Comparison of ENCODE assay signal across 28 mouse cellular contexts in genomic region chr10:84871921-84872320, GRCm38 (mm10). TPM values are rescaled to one million over a fixed set of nuclear protein-coding genes. Genes with fewer than 3 reads are reported as not detected.
DNase-seq lines count a peak whose midpoint lies in the region; ATAC-seq lines count a peak whose summit lies in the region.
"Had no signal": no experiment of that assay in that cellular context is flagged by ENCODE, and none has a peak within 500 bp of the region (broad histone marks: within the 10 kb centered on the region; RNA-seq: fewer than 3 reads in every experiment).

No protein-coding gene starts in this region.

- H3K4me3 ChIP-seq in forebrain, embryonic 12.5 days (replicated peaks), result no peak overlapping the region
- H3K4me3 ChIP-seq in forebrain, embryonic 14.5 days (ENCODE audit: low read depth, low read length), result no peak overlapping the region
- H3K4me3 ChIP-seq in midbrain, embryonic 10.5 days, result no peak overlapping the region
- no peak overlapping the region for H3K4me3 ChIP-seq in midbrain, embryonic 15.5 days
- H3K4me3 ChIP-seq: embryonic facial prominence, embryonic 12.5 days; embryonic facial prominence, embryonic 15.5 days; gastrocnemius, adult 2 months; heart, embryonic 12.5 days; heart, embryonic 15.5 days had no signal

- peak overlapping the region; percentile 32; the same call in 1 of the 2 replicates for H3K4me2 ChIP-seq in forebrain, embryonic 12.5 days
- H3K4me2 ChIP-seq in forebrain, embryonic 14.5 days (ENCODE audit: low read length), result no peak overlapping the region
- H3K4me2 ChIP-seq in midbrain, embryonic 15.5 days, result no peak overlapping the region
- H3K4me2 ChIP-seq: embryonic facial prominence, embryonic 12.5 days; embryonic facial prominence, embryonic 15.5 days; heart, embryonic 12.5 days; heart, embryonic 15.5 days had no signal

- 56% methylated on average over 4 of the region's 4 CpGs for WGBS in forebrain, embryonic 12.5 days
- 51% methylated on average over 4 of the region's 4 CpGs for WGBS in forebrain, embryonic 14.5 days
- WGBS in midbrain, embryonic 10.5 days, result 83% methylated on average over 4 of the region's 4 CpGs
- WGBS in midbrain, embryonic 15.5 days, result 69% methylated on average over 4 of the region's 4 CpGs

- no peak for ATAC-seq in forebrain, embryonic 12.5 days (ENCODE audit: low FRiP score)
- no peak for ATAC-seq in forebrain, embryonic 14.5 days
- ATAC-seq in midbrain, embryonic 15.5 days (replicated peaks), result no peak
- ATAC-seq: activated CD4-positive, CD25-positive, alpha-beta regulatory T cell, adult 4 months; inflammation-experienced regulatory T-cells, adult 6 months; intestine, embryonic 16.5 days had no signal

- peaks cover 24% of the 10 kb centered on the region for H3K36me3 ChIP-seq in forebrain, embryonic 12.5 days (replicated peaks)
- no peaks in the 10 kb centered on the region for H3K36me3 ChIP-seq in forebrain, embryonic 14.5 days (ENCODE audit: control insufficient read depth, insufficient read depth, low read length)
- peaks cover 98% of the 10 kb centered on the region for H3K36me3 ChIP-seq in midbrain, embryonic 10.5 days
- H3K36me3 ChIP-seq in midbrain, embryonic 15.5 days (replicated peaks), result no peaks in the 10 kb centered on the region
- H3K36me3 ChIP-seq: embryonic facial prominence, embryonic 12.5 days; embryonic facial prominence, embryonic 15.5 days; heart, embryonic 12.5 days; heart, embryonic 15.5 days had no signal

- no peaks in the 10 kb centered on the region for H3K9me3 ChIP-seq in forebrain, embryonic 12.5 days
- no peaks in the 10 kb centered on the region for H3K9me3 ChIP-seq in forebrain, embryonic 14.5 days (replicated peaks; ENCODE audit: control insufficient read depth, low read length)
- H3K9me3 ChIP-seq in midbrain, embryonic 10.5 days (replicated peaks), result no peaks in the 10 kb centered on the region
- H3K9me3 ChIP-seq in midbrain, embryonic 15.5 days, result no peaks in the 10 kb centered on the region
- H3K9me3 ChIP-seq: embryonic facial prominence, embryonic 12.5 days; embryonic facial prominence, embryonic 15.5 days; heart, embryonic 12.5 days; heart, embryonic 15.5 days had no signal

- H3K4me1 ChIP-seq in forebrain, embryonic 12.5 days, result peaks cover 12% of the 10 kb centered on the region
- peaks cover 6% of the 10 kb centered on the region; the same call in 1 of the 2 replicates for H3K4me1 ChIP-seq in forebrain, embryonic 14.5 days (ENCODE audit: control insufficient read depth, insufficient read depth, low read length)
- H3K4me1 ChIP-seq in midbrain, embryonic 10.5 days, result peaks cover 15% of the 10 kb centered on the region
- peaks cover 5% of the 10 kb centered on the region; the same call in 1 of the 2 replicates for H3K4me1 ChIP-seq in midbrain, embryonic 15.5 days
- H3K4me1 ChIP-seq: embryonic facial prominence, embryonic 12.5 days; embryonic facial prominence, embryonic 15.5 days; heart, embryonic 12.5 days; heart, embryonic 15.5 days had no signal

- no peak overlapping the region for H3K9ac ChIP-seq in forebrain, embryonic 12.5 days
- H3K9ac ChIP-seq in forebrain, embryonic 14.5 days (ENCODE audit: low read length), result no peak overlapping the region
- no peak overlapping the region for H3K9ac ChIP-seq in midbrain, embryonic 15.5 days
- H3K9ac ChIP-seq: embryonic facial prominence, embryonic 12.5 days; embryonic facial prominence, embryonic 15.5 days; forebrain, postnatal 0 days; heart, embryonic 12.5 days; heart, embryonic 15.5 days; hindbrain, embryonic 14.5 days had no signal

- DNase-seq in adrenal gland, adult 2 months, result peak; percentile 48
- no peak for DNase-seq in adrenal gland, postnatal 4 days (ENCODE audit: low spot score in 2 of 2)
- peak; percentile 20 to 40 for DNase-seq in adrenal gland, postnatal 36 days
- DNase-seq in adrenal gland, postnatal 25 days, result no peak
- no peak for DNase-seq in forebrain, embryonic 14.5 days (ENCODE audit: low spot score)
- no peak for DNase-seq in midbrain, embryonic 10.5 days (ENCODE audit: low spot score)
- DNase-seq: cerebellum, adult 11 months; cerebellum, adult 2 months; cerebellum, adult 9-11 months; cerebellum, postnatal 25 days; forebrain, postnatal 0 days; gastrocnemius, adult 2 months; gastrocnemius, postnatal 14 days; heart, adult 18-20 months; heart, postnatal 10 days; heart, postnatal 4 days; kidney, adult 18-20 months had no signal

- peaks cover 46% of the 10 kb centered on the region for H3K27me3 ChIP-seq in forebrain, embryonic 12.5 days
- no peaks in the 10 kb centered on the region for H3K27me3 ChIP-seq in forebrain, embryonic 14.5 days (replicated peaks; ENCODE audit: control insufficient read depth, insufficient read depth, low read length)
- no peaks in the 10 kb centered on the region for H3K27me3 ChIP-seq in midbrain, embryonic 10.5 days (ENCODE audit: low read depth, poor library complexity, severe bottlenecking)
- no peaks in the 10 kb centered on the region for H3K27me3 ChIP-seq in midbrain, embryonic 15.5 days (replicated peaks)
- H3K27me3 ChIP-seq: embryonic facial prominence, embryonic 12.5 days; embryonic facial prominence, embryonic 15.5 days had no signal

- H3K27ac ChIP-seq in forebrain, embryonic 12.5 days, result no peak overlapping the region
- H3K27ac ChIP-seq in forebrain, embryonic 14.5 days (ENCODE audit: low read depth, low read length), result no peak overlapping the region
- peak overlapping the region; percentile 4 for H3K27ac ChIP-seq in midbrain, embryonic 10.5 days (replicated peaks)
- H3K27ac ChIP-seq in midbrain, embryonic 15.5 days, result no peak overlapping the region
- H3K27ac ChIP-seq: embryonic facial prominence, embryonic 12.5 days; embryonic facial prominence, embryonic 15.5 days; gastrocnemius, adult 2 months; heart, embryonic 15.5 days; hindbrain, postnatal 0 days had no signal

RNA-seq across cellular contexts. Expression of gene Ric8b, which starts 45.5 kb away (rescaled TPM):
- total RNA-seq in adrenal gland, adult 2 months (2021), result 10 to 100 TPM; 35.8 to 36.2 TPM
- polyA plus RNA-seq in adrenal gland, adult 2 months (2012; rRNA removed), result 6.7 TPM in 2 replicates
- 10 to 100 TPM; 34.0 to 38.1 TPM for total RNA-seq in adrenal gland, postnatal 4 days (2021)
- total RNA-seq in adrenal gland, postnatal 36 days (2021), result 10 to 100 TPM; 29.2 to 38.7 TPM
- 32.3 and 35.6 TPM in 2 replicates for total RNA-seq in adrenal gland, postnatal 25 days (2021)
- polyA plus RNA-seq in forebrain, embryonic 12.5 days (2016; fragmentation: Nextera tagmentation; extraction: Ambion mirVana), result 31.0 and 37.0 TPM in 2 replicates
- 31.2 and 36.8 TPM in 2 replicates for polyA plus RNA-seq in forebrain, embryonic 14.5 days (2014; fragmentation: Nextera tagmentation; extraction: Ambion mirVana)
- 28.7 and 30.3 TPM in 2 replicates for polyA plus RNA-seq in midbrain, embryonic 10.5 days (2016; fragmentation: Nextera tagmentation; extraction: Ambion mirVana)
- 48.3 and 51.8 TPM in 2 replicates for polyA plus RNA-seq in midbrain, embryonic 15.5 days (2015; fragmentation: Nextera tagmentation; extraction: Ambion mirVana)

Comparison
In these comparisons a context has a peak if more than half of its experiments do, and no peak if none do; other contexts are left out.
1. DNase-seq: peak in adrenal gland, adult 2 months (single experiment) and adrenal gland, postnatal 36 days (2 of 2); none in adrenal gland, postnatal 4 days (0 of 2), adrenal gland, postnatal 25 days (single experiment), forebrain, embryonic 14.5 days (single experiment) and midbrain, embryonic 10.5 days (single experiment).